Mouse (Mus musculus) neutrophil, adult 59 days (primary cell): ENCODE data around the gene Rnf181. TPM values are rescaled to one million over a fixed set of nuclear protein-coding genes. Genes with fewer than 3 reads are reported as not detected.

Source experiments
- total RNA-seq, 2 experiments: library from RNA; stranded (reverse); gene quantifications; 1 replicate in 1 of 2; 2 replicates in 1 of 2; pipeline ENCODE4 v1.2.4; 2023

The Rnf181 gene
- 10 to 100 TPM; 57.2 to 63.8 TPM for total RNA-seq

DNA sequence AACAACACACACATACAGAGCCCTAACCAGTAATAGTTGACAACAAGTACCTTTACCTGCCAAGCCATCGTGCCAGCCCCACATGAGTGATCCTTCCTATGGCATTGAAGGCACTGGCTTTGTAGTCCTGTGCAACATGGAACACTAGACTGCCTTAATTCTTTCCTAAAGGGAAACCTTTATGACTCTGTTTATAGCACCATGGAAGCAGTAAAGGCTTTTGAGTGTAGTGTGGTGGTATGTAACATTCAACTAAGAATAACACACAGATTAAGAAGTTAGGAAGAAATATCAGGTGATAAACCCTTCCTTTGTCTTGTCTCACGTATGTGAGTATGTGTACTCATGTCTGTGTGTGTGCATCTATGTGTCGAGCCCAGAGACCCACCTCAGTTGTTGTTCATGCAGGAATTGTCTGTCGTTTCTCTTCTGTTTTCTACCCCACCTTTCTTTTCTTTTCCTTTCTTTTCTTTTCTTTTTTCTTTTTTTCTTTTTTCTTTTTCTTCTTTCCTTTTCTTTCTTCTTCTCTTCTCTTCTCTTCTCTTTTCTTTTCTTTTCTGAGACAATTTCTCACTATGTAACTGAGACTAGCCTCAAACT lies at the start of gene Rnf181:
Gene Rnf181 (minus strand): TSS at position 113 of the 600 bp plus-strand sequence.

DNA sequence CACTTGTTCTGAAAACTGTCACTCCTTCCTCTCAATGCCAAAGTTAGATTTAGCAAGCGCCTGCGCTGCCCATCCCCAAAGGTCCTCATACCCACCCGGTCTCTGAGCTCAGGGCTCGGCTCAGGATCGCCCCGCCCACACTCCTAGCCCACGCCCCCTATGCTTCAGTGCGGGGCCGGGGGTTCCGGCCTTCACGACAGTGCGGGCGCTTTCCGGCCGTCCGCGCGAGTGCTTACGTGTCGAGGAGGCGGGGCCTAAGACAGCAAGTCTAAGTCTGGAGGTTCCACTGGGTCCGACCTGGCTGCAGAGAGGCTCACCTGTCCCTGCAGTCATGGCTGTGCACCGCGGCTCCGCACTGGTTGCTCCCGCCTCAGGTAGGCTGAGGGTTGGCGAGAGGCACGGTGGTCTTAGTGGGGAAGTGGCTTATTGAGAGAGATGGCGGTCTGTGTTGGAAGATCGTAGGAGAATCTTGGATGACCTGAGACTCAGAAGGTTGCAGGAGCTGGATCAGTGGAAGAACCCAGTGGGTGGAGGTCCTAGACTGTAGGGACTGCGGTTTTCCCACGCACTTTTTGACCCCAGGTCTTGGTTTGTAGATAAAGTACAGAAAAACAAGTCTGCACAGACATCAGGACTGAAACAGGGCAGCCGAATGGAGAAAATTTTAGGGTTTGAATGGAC lies 47.5 kb upstream of the Rnf181 start, which contains the start of gene Ggcx:
Gene Ggcx (plus strand): TSS at position 233 of the 681 bp plus-strand sequence.

DNA sequence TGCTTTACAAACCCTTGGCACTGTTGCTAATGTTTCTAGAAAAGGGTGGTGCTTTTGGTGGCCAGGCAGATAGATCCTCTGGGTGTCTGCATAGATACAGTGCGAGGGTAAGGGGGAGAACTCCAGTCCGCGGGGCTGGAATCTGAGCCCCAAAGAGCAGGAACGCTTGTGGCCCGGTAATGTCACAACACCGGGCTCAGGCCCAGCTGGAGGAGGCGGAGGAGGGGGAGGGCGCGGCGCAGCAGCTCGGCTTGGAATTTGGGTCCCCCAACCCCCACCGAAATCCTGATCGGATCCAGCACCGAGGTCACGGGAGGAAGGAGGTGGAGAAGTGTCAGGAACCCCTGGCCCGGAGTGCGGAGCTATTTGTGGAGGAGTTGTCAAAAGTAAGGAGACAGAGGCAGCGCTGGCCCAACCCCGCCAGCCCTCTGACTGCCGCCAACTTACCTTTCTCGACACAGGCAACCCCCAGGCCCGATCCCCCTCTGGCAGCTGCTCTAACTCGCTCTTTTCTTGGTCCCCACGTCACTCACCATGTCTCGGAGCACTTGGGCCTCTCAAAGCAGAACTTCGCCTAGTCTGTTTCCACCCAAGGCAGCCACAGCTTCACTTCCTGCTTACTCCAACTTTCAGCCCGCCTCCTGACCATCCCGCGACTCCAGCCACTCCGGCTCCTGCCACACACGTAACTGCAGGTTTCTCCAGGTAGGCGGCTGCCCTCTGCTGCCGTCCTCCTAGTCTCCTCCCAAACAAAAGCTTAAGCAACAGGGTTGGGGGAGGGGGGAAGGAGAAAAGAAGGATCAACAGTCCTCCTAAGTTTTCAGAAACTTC lies 23.4 kb upstream of the Rnf181 start, which contains the start of gene Vamp8:
Gene Vamp8 (minus strand): TSS at position 763 of the 831 bp plus-strand sequence.

DNA sequence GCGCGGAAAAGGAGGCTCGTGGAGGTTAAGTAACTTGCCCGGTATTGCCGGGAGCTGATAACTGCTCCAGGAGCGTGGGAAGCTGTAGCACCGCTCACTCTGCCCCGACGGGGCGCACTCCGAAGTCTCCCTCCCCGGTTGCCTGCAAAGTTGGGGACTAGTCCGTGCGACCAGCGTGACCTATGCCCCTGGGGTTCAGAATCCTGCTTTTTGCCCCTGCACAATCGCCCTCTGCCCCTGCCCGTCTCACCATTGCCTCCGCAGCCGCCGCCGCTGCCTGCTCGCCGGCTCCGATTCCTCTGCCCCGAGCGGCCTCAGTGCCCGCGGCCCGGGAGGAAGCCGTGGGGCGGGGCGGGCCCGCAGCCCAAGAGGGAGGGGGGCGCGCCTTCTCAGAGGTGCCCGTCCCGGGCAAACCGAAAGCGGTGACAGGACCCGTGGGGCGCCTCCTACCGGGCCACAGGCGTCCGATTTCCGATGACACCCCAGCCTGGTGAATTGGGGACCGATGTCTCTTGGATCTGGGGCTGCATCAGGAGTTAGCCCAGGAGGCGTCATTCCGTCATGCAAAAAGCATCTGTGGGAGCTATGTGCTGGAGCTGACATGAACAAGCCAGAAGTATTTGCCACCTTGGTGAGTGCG lies 13.5 kb upstream of the Rnf181 start, which contains the start of gene Vamp5:
Gene Vamp5 (minus strand): TSS at position 338 of the 640 bp plus-strand sequence.

DNA sequence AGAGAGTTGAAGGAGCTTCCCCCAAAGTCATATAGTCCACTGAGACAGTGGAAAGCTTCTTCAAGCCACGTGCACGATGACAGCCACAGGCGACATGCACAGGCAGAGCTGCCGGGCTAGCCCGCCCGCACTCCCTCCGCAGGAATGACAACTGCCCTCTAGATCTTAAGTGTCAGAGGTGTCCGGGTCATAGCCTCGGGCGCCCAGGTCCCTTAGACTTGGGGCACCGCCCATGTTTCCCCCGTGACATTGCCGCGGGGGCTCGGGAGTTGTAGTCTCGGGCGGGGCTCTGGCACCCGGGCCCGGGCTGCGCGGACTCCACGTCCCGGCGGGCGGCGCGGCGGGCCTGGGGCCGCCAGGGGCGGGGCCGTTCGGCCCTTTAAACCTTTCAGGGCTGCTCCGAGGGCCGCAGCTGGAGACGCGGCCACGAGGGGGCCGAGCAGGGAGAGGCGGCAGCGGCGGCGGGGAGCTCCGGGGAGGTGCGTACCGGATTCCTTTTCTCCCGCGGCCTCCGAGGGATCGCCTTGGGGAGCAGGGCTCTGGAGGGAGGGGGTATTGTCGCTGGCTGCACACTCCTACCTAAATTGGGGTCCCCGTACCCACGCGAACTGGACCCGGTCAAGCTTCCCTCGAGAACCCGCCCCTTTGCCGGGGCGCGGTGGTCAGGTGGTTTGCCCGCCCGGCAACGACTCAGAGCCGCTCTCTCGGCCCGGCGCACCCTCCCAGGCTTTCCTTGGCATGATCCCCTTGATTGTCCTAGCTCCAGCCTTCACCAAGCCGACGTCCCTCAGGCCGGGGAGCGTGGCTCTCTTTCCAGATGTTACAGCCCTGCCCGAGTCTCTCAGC lies 11.5 kb downstream of the Rnf181 start, which contains the start of gene Tmem150a:
Gene Tmem150a (plus strand): TSS at position 382 of the 846 bp plus-strand sequence.

DNA sequence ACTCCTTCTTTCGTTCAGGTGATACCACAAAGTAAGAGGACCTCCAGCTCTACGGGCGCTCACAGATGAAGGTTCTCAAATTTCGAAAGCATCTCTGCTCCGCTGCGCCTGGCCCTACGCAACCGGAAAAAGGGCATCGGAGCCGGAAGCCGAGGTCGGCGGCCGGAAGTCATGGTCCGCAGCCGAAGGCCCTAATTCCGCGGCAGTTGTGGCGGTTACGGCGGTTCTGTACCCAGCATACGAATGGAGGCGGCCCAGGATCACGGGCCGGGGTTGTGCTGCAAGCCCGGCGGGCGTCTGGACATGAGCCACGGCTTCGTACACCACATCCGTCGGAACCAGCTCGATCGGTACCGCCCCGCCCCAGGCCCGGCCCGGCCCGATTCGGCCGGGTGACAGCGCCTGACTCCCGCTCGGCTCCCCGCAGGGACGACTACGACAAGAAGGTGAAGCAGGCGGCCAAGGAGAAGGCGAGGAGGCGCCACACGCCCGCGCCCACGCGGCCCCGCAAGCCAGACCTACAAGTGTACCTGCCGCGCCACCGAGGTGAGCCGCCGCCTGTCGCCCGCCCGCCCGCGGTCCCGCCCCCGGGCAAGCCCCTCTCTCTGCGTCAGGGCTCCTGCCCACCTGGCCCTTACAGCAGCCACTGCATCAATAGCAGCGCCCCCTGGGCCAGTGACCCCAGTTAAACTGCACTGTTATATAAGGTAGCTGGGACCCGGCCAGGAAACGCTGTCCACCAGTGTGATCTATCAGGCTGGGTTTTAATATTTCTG lies 19.4 kb downstream of the Rnf181 start, which contains the start of gene 0610030E20Rik:
Gene 0610030E20Rik (plus strand): TSS at position 152 of the 776 bp plus-strand sequence.

DNA sequence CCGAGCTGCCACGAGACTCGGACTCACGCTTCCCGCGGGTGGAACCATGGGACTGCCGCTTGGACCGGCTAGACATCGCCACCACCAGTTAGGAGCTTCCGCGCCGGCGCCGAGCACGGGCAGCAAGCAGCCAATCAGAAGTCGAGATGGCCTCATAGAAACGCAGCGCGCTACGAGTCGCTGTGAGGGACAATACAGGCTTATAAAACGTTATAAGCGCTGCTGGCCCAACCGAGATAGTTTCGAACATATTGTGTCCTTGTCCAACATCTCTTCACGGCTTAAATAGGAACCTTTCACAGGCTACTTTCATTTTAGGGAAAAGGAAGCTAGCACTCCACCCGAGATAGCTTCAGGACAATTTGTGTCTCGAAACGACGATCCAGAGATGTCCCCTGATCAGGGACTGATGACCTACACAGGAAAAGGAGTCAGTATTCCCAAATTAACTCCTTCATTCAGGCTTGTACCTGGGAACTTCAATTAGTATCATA lies 21.6 kb downstream of the Rnf181 start, which contains the start of gene Usp39:
Gene Usp39 (minus strand): TSS at position 111 of the 494 bp plus-strand sequence.

Other genes starting within 250 kb of the Rnf181 start
- gene Atoh8, start 131.4 kb downstream of the Rnf181 start, total RNA-seq: under 1 TPM in 1 of 2 experiments, not detected in 1; 0.24 TPM
- 1 to 10 TPM; 1.3 to 2.5 TPM for gene Sftpb, start 62.3 kb downstream of the Rnf181 start, total RNA-seq
- gene Usp39, start 21.8 kb downstream of the Rnf181 start, total RNA-seq: 10 to 100 TPM; 41.5 to 49.5 TPM
- 10 to 100 TPM; 51.1 to 55.5 TPM for gene 0610030E20Rik, start 19.6 kb downstream of the Rnf181 start, total RNA-seq
- 1 to 10 TPM; 1.7 to 2.0 TPM for gene Tmem150a, start 11.5 kb downstream of the Rnf181 start, total RNA-seq
- 10 to 100 TPM; 33.8 to 48.2 TPM for gene Vamp5, start 13.5 kb upstream of the Rnf181 start, total RNA-seq
- 100 to 1,000 TPM; 204 to 207 TPM for gene Vamp8, start 23.7 kb upstream of the Rnf181 start, total RNA-seq
- gene Ggcx, start 47.4 kb upstream of the Rnf181 start, total RNA-seq: 1 to 10 TPM; 5.2 to 9.4 TPM
- 10 to 100 TPM; 95.0 to 97.2 TPM for gene Mat2a, start 72.6 kb upstream of the Rnf181 start, total RNA-seq
- gene Sh2d6, start 154.8 kb upstream of the Rnf181 start, total RNA-seq: not detected
- gene Capg, start 177.4 kb upstream of the Rnf181 start, total RNA-seq: 100 to 1,000 TPM; 319 to 351 TPM
- 1 to 10 TPM; 5.4 to 6.1 TPM for gene Elmod3, start 231.5 kb upstream of the Rnf181 start, total RNA-seq
- gene Retsat, start 231.5 kb upstream of the Rnf181 start, total RNA-seq: 10 to 100 TPM; 16.2 to 18.3 TPM